Mouse (Mus musculus) neural tube, embryonic 11.5 days (tissue): ENCODE measurements around the gene Arhgef28. TPM values are rescaled to one million over a fixed set of nuclear protein-coding genes. Genes with fewer than 3 reads are reported as not detected.

Source experiments
- ATAC-seq: fragments of 200-750 bp; cut with Nextera tagmentation; 2 replicates; pipeline ENCODE4 v1.8.0; 2017; ENCODE audit warnings: moderate number of reproducible peaks, mild to moderate bottlenecking, moderate TSS enrichment, moderate library complexity; ENCODE audit not compliant: insufficient read depth, low FRiP score, low TSS enrichment
- DNase-seq: peaks from one replicate; pipeline ENCODE4 v3.0.0-alpha.2; 2015; ENCODE audit warnings: low spot score
- H3K27ac ChIP-seq: fragments of 300-500 bp; sonication (generic); 2 replicates; pipeline ENCODE4 v1.5.1; 2014; ENCODE audit warnings: low read depth, mild to moderate bottlenecking, low read length
- H3K27me3 ChIP-seq: fragments of 300-500 bp; sonication (generic); 2 replicates; pipeline ENCODE4 v1.6.1; 2014; ENCODE audit warnings: mild to moderate bottlenecking, low read length, mixed read lengths; ENCODE audit not compliant: control insufficient read depth, insufficient read depth
- H3K36me3 ChIP-seq: fragments of 300-500 bp; sonication (generic); 2 replicates; pipeline ENCODE4 v1.6.1; 2014; ENCODE audit warnings: mild to moderate bottlenecking, low read length, moderate library complexity, mixed read lengths; ENCODE audit not compliant: control insufficient read depth, insufficient read depth
- H3K4me1 ChIP-seq: fragments of 300-500 bp; sonication (generic); 2 replicates; pipeline ENCODE4 v1.6.1; 2014; ENCODE audit warnings: low read length, mixed read lengths; ENCODE audit not compliant: control insufficient read depth, insufficient read depth
- H3K4me2 ChIP-seq: fragments of 300-500 bp; sonication (generic); 2 replicates; pipeline ENCODE4 v1.6.1; 2014; ENCODE audit warnings: low read depth, mild to moderate bottlenecking, moderate library complexity
- H3K4me3 ChIP-seq: fragments of 300-500 bp; sonication (generic); 2 replicates; pipeline ENCODE4 v1.5.1; 2014; ENCODE audit warnings: low read depth, low read length
- H3K9ac ChIP-seq: fragments of 300-500 bp; sonication (generic); 2 replicates; pipeline ENCODE4 v1.6.1; 2014; ENCODE audit warnings: mild to moderate bottlenecking, low read length
- H3K9me3 ChIP-seq: fragments of 300-500 bp; sonication (generic); 2 replicates; pipeline ENCODE4 v1.6.1; 2016; ENCODE audit warnings: low read length; ENCODE audit not compliant: control insufficient read depth
- WGBS: fragments of 180-500 bp; shearing (Covaris S2); extraction: QIAGEN DNeasy Blood & Tissue Kit; methylation state at CpG from one replicate; pipeline ENCODE4 v1.1.7; 2014; 5-methylcytosine and 5-hydroxymethylcytosine counted together
- polyA plus RNA-seq: library from polyadenylated mRNA; unstranded; fragments of >200 nt; fragmentation: Nextera tagmentation; extraction: Ambion mirVana; gene quantifications from 2 replicates; pipeline ENCODE4 v1.2.1, GENCODE M21; 2014

Arhgef28 gene
- polyA plus RNA-seq, 1 experiment from 2014 or later = 7.7 TPM

DNA sequence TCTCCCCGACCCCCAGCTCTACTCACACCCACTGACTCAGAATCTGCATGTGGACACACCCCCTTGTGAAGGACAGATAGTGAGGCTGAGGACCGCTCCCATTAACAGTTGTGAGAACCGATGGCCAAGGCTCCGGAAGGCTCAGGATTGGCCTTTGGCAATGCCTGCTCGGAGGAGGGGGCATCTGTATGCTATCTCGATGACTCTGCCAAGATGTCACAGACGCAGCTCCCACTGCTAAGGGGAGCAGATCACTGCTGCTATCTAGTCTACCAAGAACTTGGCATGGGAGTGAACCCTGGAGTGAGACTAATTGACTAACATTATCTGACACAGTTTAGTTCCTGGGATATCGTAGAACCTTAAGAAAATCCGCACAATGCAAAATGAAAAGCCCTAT is 250.5 kb downstream of the Arhgef28 start:
- 36% methylated on average over 9 of the region's 9 CpGs for WGBS
- Histone ChIP-seq H3K4me2 (no peak overlapping the region), H3K27me3 (no peaks in the 10 kb centered on the region), H3K9me3 (no peaks in the 10 kb centered on the region), H3K36me3 (no peaks in the 10 kb centered on the region), H3K27ac (no peak overlapping the region), H3K4me3 (no peak overlapping the region), H3K4me1 (0 out of 2 replicates have a peak, but pooled peaks cover 9% of the 10 kb centered on the region), H3K9ac (no peak overlapping the region)
- DNase-seq (no peak), ATAC-seq (no peak)

DNA sequence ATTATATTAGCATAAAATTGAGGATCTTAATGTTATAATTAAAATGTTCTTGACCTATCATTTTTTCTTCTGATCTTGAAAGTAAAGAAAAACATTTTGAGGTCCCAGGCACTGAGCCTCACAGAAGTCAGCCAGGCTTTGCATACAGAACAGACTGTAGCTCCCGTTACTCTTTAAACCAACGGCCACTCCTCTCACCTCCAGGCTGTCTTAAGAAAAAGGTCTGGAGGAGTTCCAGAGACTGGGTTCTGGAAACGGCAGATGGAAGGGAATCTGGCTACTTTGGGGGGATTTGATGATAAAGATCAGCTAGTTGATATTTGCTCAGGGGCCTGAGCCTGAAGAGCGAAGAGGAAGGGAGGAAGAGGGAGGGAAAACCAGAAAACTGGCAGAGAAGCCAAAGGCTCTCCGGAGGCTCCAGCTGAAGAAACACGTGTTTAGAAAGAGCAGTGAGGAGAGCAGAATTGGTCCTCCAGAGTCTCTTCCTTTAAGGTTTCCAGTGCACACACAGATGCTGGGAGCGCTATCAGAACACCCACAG is 251.2 kb downstream of the Arhgef28 start:
- no peak for ATAC-seq
- H3K4me3 ChIP-seq = no peak overlapping the region
- no peaks in the 10 kb centered on the region for H3K36me3 ChIP-seq
- DNase-seq = no peak
- WGBS = 49% methylated on average over 7 of the region's 7 CpGs
- H3K4me1 ChIP-seq = 0 out of 2 replicates have a peak, but pooled peaks cover 9% of the 10 kb centered on the region
- H3K27ac ChIP-seq = no peak overlapping the region
- H3K4me2 ChIP-seq = no peak overlapping the region
- H3K27me3 ChIP-seq = no peaks in the 10 kb centered on the region
- no peaks in the 10 kb centered on the region for H3K9me3 ChIP-seq
- no peak overlapping the region for H3K9ac ChIP-seq

DNA sequence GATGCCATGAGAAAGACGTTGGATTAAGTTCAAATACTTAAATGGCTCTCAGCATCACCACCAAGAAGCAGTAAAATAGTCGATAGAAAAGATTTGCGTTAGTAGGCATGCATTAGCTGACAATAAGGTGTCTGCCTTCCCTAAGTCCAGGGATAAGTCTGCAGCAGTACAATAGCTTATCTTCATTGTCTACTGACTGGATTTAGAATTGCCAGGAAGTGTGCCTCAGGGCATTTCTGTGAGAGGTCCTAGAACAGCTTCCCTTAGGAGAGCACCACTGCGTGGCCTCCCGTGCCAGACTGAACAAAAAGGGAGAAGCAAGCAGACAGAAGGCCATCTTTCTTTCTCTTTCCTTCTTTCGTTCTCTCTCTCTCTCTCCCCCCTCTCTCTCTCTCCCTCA is 252.2 kb downstream of the Arhgef28 start:
- no peak overlapping the region for H3K9ac ChIP-seq
- no peak overlapping the region for H3K4me3 ChIP-seq
- H3K9me3 ChIP-seq = no peaks in the 10 kb centered on the region
- H3K4me1 ChIP-seq = 0 out of 2 replicates have a peak, but pooled peaks cover 5% of the 10 kb centered on the region
- WGBS = 80% methylated on average over 6 of the region's 6 CpGs
- no peak overlapping the region for H3K4me2 ChIP-seq
- H3K27ac ChIP-seq = no peak overlapping the region
- H3K27me3 ChIP-seq = no peaks in the 10 kb centered on the region
- no peaks in the 10 kb centered on the region for H3K36me3 ChIP-seq
- ATAC-seq (no peak), DNase-seq (no peak)

DNA sequence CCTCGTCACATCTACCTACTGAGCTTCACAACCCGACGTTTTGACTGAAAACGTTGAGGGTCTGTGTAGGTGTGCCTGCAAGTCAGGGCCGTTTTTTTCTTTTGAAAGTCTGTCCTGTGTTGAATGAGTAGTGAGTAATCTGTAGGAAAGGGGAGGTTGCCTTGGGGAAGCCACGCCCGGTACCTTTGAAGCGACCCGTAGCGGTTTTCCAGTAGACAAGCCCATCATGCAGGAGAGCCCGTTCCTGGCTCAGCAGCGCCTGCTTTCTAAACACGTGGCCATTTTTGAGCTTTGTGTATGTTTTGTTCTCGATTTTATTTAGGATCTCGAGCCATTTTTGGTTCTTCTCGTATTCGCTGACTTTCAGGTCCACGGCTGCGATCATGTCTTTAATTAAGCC is 252.7 kb downstream of the Arhgef28 start:
- Histone ChIP-seq H3K27me3 (no peaks in the 10 kb centered on the region), H3K27ac (no peak overlapping the region), H3K4me2 (no peak overlapping the region), H3K4me1 (0 out of 2 replicates have a peak, but pooled peaks cover 5% of the 10 kb centered on the region), H3K4me3 (no peak overlapping the region), H3K36me3 (no peaks in the 10 kb centered on the region), H3K9ac (no peak overlapping the region), H3K9me3 (no peaks in the 10 kb centered on the region)
- DNase-seq (no peak), ATAC-seq (no peak)
- WGBS = 93% methylated on average over 19 of the region's 19 CpGs

DNA sequence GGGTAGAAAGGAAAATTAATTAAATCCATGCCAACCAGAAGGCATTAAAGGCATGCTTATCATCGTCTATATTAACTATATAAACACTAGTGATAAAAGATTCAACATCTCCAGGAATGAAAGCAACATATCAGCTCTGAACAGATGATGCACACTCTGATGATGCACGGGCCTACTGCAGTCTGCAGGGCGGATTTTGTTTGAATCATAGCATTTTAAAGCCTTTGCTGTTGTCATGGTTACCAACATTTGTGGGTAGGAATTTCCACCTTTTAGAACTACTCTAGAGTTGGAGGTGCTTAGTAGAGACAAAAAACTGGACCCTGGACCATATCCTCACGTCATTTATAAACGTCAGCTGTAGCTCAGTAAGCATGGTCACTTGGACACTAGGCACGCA is 257.4 kb downstream of the Arhgef28 start:
- Histone ChIP-seq H3K27ac (no peak overlapping the region), H3K9me3 (no peaks in the 10 kb centered on the region), H3K9ac (no peak overlapping the region), H3K4me1 (no peaks in the 10 kb centered on the region), H3K4me2 (no peak overlapping the region), H3K27me3 (no peaks in the 10 kb centered on the region), H3K4me3 (no peak overlapping the region), H3K36me3 (no peaks in the 10 kb centered on the region)
- DNase-seq = no peak
- 86% methylated on average over 6 of the region's 6 CpGs for WGBS
- no peak for ATAC-seq

DNA sequence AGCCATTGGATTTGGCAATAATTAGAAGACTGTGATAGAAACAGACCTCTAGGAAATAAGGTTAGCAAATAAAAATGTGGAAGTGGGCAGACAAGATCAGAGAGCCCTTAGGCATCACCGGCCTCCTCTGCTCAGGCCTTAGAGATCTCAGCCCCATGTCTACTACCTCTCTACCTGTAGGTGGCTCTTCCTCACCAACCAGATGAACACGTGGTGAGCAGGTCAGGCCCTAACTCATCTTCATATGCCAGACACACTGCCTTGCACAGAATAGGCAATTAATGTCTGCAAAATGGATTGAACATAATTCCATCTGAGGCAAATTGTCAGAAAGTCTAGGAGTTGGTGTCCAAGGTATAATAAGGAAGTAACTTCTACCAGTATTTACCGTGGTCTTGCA is 258.6 kb downstream of the Arhgef28 start:
- Histone ChIP-seq H3K36me3 (no peaks in the 10 kb centered on the region), H3K9me3 (no peaks in the 10 kb centered on the region), H3K4me2 (no peak overlapping the region), H3K9ac (no peak overlapping the region), H3K27me3 (no peaks in the 10 kb centered on the region), H3K4me3 (no peak overlapping the region), H3K4me1 (no peaks in the 10 kb centered on the region), H3K27ac (no peak overlapping the region)
- 75% methylated on average over 3 of the region's 3 CpGs for WGBS
- ATAC-seq = no peak
- no peak for DNase-seq

DNA sequence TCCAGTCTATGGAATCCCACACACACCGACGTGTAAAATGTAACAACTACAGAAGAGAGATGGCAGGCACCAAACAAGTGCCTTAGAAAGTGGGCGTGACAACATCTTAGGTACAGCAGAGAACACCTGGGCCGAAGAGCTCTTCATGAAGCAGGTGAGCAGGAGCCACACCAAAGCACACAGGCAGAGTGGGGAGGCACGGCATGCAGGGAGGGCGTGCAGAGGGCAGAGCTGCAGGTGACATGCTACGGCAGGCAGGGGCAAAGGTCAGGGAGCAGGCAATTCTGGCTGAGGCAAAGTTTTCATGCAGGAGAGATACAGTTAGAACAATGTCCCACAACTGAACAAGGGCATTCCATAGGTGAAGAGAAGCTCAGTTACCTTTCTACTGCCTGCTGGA is 259.8 kb downstream of the Arhgef28 start:
- WGBS = 82% methylated on average over 7 of the region's 7 CpGs
- no peak overlapping the region for H3K4me2 ChIP-seq
- H3K36me3 ChIP-seq = no peaks in the 10 kb centered on the region

DNA sequence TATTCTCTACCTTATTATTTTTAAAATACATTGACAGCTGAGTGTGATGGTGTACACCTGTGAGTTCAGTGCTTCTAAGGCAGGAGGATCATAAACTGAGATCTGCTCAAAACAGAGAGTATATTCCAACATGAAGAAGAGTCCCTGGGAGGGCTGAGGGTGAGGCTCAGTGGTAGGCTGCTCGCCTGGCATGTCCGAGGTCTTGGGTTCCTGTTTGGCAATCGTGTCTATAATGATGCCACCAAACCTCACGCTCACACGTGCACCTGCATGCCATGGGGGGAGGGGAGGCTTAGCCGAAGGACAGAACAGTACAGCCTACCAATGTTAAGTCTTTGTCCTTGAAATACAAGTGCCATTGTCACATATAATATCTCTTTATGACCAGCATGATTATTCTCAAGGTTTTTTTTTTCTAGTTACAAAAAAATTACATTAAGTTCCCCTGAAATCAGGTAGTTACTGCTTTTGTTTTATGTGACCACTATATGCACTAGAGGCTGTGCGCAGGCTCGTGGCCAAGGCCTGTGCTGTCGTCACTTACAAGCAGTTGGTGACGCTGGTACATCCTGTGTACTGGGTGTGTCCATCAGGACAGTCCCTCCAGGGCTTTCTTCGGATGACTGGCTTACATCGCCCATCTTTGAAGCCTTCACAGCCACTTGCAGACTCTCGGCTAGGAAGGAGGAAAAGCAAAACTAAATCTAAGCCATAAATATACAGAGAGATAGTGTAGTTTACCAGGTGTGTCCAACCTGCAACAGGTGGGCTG is 264.1 kb downstream of the Arhgef28 start:
- H3K4me3 ChIP-seq = no peak overlapping the region
- no peaks in the 10 kb centered on the region for H3K36me3 ChIP-seq
- H3K4me2 ChIP-seq = no peak overlapping the region
- no peaks in the 10 kb centered on the region for H3K27me3 ChIP-seq
- no peak for DNase-seq
- ATAC-seq = no peak
- H3K9ac ChIP-seq = no peak overlapping the region
- H3K4me1 ChIP-seq = no peaks in the 10 kb centered on the region
- 86% methylated on average over 13 of the region's 13 CpGs for WGBS
- no peaks in the 10 kb centered on the region for H3K9me3 ChIP-seq
- no peak overlapping the region for H3K27ac ChIP-seq

More for the DNA sequence above, 259.8 kb downstream of the Arhgef28 start:
- no peaks in the 10 kb centered on the region for H3K27me3 ChIP-seq
- H3K9me3 ChIP-seq = no peaks in the 10 kb centered on the region
- no peak for ATAC-seq
- H3K27ac ChIP-seq = no peak overlapping the region
- H3K9ac ChIP-seq = no peak overlapping the region
- DNase-seq = no peak
- no peak overlapping the region for H3K4me3 ChIP-seq
- H3K4me1 ChIP-seq = no peaks in the 10 kb centered on the region

DNA sequence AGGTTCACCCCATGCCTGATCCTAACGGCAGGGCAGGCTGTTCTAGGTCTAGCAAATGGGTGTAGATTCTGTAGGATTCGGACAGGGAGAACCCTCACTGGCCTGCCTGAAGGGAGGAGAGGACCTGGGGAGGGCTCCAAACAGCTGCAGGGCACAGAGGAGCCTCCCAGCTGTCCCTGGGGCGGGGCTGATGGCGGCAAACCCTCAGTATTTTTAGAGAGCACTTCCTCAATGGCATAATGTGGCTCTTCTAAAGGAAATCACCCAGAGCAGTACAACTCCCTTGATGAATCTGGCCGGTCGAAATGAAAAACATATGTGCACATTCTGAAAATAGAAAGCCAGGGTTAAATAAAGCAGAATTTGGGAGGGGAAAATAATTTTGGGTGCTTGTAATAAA is 265.1 kb downstream of the Arhgef28 start:
- H3K27me3 ChIP-seq = no peaks in the 10 kb centered on the region
- H3K9me3 ChIP-seq = no peaks in the 10 kb centered on the region
- H3K9ac ChIP-seq = no peak overlapping the region
- H3K4me2 ChIP-seq = no peak overlapping the region
- H3K4me1 ChIP-seq = no peaks in the 10 kb centered on the region
- H3K27ac ChIP-seq = no peak overlapping the region
- H3K4me3 ChIP-seq = no peak overlapping the region
- DNase-seq = no peak
- no peak for ATAC-seq
- 59% methylated on average over 6 of the region's 6 CpGs for WGBS
- H3K36me3 ChIP-seq = no peaks in the 10 kb centered on the region
